Mouse (Mus musculus): Measurements from ENCODE around the gene Cacng2. TPM values are rescaled to one million over a fixed set of nuclear protein-coding genes. Genes with fewer than 3 reads are reported as not detected.

The Cacng2 gene
- total and polyA plus RNA-seq, 2 experiments from 2014 or later: 19.8 to 24.4 TPM

DNA sequence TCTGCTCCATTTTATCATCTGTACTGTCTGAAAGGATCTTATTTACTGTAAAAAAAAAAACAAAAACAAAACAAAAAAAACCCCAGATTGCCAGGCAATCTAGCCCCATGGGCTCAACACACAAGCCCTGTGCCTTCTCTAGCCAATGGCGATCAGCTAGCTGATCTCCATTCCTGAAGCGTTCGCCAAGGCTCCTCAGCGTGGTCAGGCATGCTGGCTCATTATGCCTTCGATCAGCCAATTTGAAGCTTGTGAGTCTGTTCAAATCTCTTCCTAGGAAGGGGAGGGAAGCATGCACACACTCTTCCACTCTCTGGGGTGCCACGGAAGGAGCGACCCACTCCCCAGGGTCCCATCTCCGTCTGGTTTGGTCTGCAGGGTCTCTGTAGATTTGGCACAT, 37.5 kb upstream of the Cacng2 start:
- ATAC-seq (no peak), DNase-seq (ENCODE audit: low spot score) (no peak)
- Histone ChIP-seq H3K4me1 (ENCODE audit: insufficient read depth, low read length) (0 out of 2 replicates have a peak, but pooled peaks cover 4% of the 10 kb centered on the region), H3K4me3 (ENCODE audit: low read length) (no peak overlapping the region), H3K9me3 (ENCODE audit: low read length) (no peaks in the 10 kb centered on the region), H3K9ac (replicated peaks; ENCODE audit: low read length) (no peak overlapping the region), H3K36me3 (ENCODE audit: insufficient read depth, low read length) (no peaks in the 10 kb centered on the region), H3K27me3 (ENCODE audit: insufficient read depth, low read length) (no peaks in the 10 kb centered on the region), H3K27ac (no peak overlapping the region), H3K4me2 (ENCODE audit: low read depth, low read length) (no peak overlapping the region)
- 61% methylated on average over 8 of the region's 8 CpGs for WGBS
- no peak for TF ChIP-seq CTCF (IDR thresholded peaks at IDR 0.05; ENCODE audit: low read depth)

DNA sequence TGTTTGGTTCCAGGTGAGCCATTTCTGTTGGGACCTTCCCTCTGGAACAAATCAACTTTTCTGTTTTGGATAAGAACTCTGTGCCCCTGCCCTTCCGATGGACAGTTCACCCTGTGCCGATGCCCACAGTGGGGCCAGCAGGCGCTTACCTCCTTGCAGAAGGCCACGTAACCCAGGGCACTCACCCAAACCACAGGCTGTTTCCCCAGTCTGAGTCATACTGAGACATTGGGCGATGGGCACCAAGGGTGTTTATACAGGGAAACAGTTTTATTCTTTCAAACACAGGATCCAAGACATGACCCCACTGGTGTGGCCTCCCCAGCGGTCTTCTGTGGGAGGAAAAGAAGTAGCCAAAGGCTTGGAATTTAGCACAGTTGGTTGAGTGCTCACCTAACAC, 35.6 kb upstream of the Cacng2 start:
- Histone ChIP-seq H3K4me1 (ENCODE audit: insufficient read depth, low read length) (0 out of 2 replicates have a peak, but pooled peaks cover 4% of the 10 kb centered on the region), H3K9me3 (ENCODE audit: low read length) (no peaks in the 10 kb centered on the region), H3K4me3 (ENCODE audit: low read length) (no peak overlapping the region), H3K4me2 (ENCODE audit: low read depth, low read length) (no peak overlapping the region), H3K27ac (no peak overlapping the region), H3K36me3 (ENCODE audit: insufficient read depth, low read length) (no peaks in the 10 kb centered on the region), H3K27me3 (ENCODE audit: insufficient read depth, low read length) (no peaks in the 10 kb centered on the region), H3K9ac (replicated peaks; ENCODE audit: low read length) (no peak overlapping the region)
- TF ChIP-seq CTCF (IDR thresholded peaks at IDR 0.05; ENCODE audit: low read depth): no peak
- WGBS: 91% methylated on average over 6 of the region's 6 CpGs
- ATAC-seq: no peak
- DNase-seq (ENCODE audit: low spot score): no peak

GRCm38 (mm10) chr15:78153045-78153775, 33.4 kb upstream of the Cacng2 start:
- Histone ChIP-seq H3K4me1 (ENCODE audit: insufficient read depth, low read length) (0 out of 2 replicates have a peak, but pooled peaks cover 4% of the 10 kb centered on the region), H3K9ac (replicated peaks; ENCODE audit: low read length) (no peak overlapping the region), H3K36me3 (ENCODE audit: insufficient read depth, low read length) (no peaks in the 10 kb centered on the region), H3K27me3 (ENCODE audit: insufficient read depth, low read length) (no peaks in the 10 kb centered on the region), H3K4me2 (ENCODE audit: low read depth, low read length) (no peak overlapping the region), H3K27ac (no peak overlapping the region), H3K9me3 (ENCODE audit: low read length) (no peaks in the 10 kb centered on the region), H3K4me3 (ENCODE audit: low read length) (no peak overlapping the region)
- no peak for ATAC-seq
- WGBS: 39% methylated on average over 11 of the region's 11 CpGs
- no peak for TF ChIP-seq CTCF (IDR thresholded peaks at IDR 0.05; ENCODE audit: low read depth)
- no peak for DNase-seq (ENCODE audit: low spot score)

DNA sequence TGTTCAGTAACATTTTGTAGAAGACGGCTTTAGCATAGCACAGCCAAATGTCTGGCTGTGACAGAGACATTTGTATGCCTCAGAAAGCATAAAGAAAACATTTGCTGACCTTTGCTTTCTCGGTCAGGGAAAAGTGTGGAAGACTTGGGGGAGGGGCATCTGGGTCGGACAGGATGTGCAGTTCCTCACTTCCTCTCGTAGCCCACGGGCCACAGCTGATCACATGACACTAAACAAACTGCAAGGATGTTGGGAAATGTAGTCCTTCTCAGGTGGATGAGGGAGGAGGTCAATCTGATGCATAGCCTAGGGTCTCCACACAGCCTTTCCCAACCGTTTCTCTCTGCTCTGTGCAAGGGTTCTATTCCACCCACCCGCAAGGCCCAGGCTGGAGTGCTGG, 28.7 kb upstream of the Cacng2 start:
- Histone ChIP-seq H3K9ac (replicated peaks; ENCODE audit: low read length) (no peak overlapping the region), H3K4me1 (ENCODE audit: insufficient read depth, low read length) (no peaks in the 10 kb centered on the region), H3K9me3 (ENCODE audit: low read length) (no peaks in the 10 kb centered on the region), H3K4me2 (ENCODE audit: low read depth, low read length) (no peak overlapping the region), H3K36me3 (ENCODE audit: insufficient read depth, low read length) (no peaks in the 10 kb centered on the region), H3K27me3 (ENCODE audit: insufficient read depth, low read length) (no peaks in the 10 kb centered on the region), H3K27ac (no peak overlapping the region), H3K4me3 (ENCODE audit: low read length) (no peak overlapping the region)
- 70% methylated on average over 7 of the region's 7 CpGs for WGBS
- no peak for TF ChIP-seq CTCF (IDR thresholded peaks at IDR 0.05; ENCODE audit: low read depth)
- DNase-seq (ENCODE audit: low spot score) (peak; percentile 40), ATAC-seq (no peak)

GRCm38 (mm10) chr15:78140226-78140625, 20.4 kb upstream of the Cacng2 start:
- Histone ChIP-seq H3K27me3 (ENCODE audit: insufficient read depth, low read length) (no peaks in the 10 kb centered on the region), H3K9me3 (ENCODE audit: low read length) (no peaks in the 10 kb centered on the region), H3K27ac (no peak overlapping the region), H3K4me3 (ENCODE audit: low read length) (no peak overlapping the region), H3K36me3 (ENCODE audit: insufficient read depth, low read length) (no peaks in the 10 kb centered on the region), H3K4me2 (ENCODE audit: low read depth, low read length) (no peak overlapping the region), H3K4me1 (ENCODE audit: insufficient read depth, low read length) (peaks cover 2% of the 10 kb centered on the region; the same call in 1 of the 2 replicates), H3K9ac (replicated peaks; ENCODE audit: low read length) (no peak overlapping the region)
- 39% methylated on average over 8 of the region's 8 CpGs for WGBS
- TF ChIP-seq CTCF (IDR thresholded peaks at IDR 0.05; ENCODE audit: low read depth): no peak
- ATAC-seq (peak; percentile 47; the same call in 1 of the 2 replicates), DNase-seq (ENCODE audit: low spot score) (no peak)

DNA sequence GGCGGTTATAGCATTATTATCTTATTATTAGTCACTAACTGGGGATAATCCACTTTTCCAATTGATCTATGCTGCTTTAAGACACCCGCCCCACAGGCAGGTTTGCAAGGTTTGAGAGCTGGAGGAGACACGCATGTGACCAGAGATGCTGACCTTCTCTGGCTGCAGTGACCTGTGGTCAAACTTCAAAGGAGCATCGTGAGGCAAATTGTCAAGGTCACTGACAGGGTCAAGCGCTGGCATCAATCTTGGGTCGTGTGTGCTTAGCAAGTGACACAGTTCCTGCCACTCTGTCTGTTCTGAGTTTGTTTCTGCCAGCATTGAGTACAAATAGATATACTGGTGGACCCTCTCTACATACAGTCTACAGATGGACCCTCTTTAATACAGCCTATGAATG, 14.8 kb upstream of the Cacng2 start:
- no peak for ATAC-seq

DNA sequence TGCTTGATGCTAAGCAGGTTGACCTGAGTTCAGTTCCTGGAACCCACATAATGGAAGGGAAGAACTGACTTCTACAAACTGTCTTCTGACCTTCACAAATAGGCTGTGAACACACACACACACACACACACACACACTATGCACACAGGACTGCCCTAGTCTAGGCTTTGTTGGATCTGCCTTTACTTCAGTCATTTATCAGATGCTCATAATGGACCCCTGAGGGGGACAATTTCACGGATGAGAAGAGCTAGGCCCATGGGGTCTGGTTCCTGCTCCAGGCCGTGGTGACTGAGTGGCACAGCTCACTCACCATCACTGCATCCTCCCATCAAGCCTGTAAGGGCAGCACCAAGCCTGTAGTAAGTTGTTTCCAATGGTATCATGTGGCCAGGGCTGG, 13.6 kb upstream of the Cacng2 start:
- 19% methylated on average over 2 of the region's 2 CpGs for WGBS
- Histone ChIP-seq H3K9me3 (ENCODE audit: low read length) (no peaks in the 10 kb centered on the region), H3K4me1 (ENCODE audit: insufficient read depth, low read length) (no peaks in the 10 kb centered on the region), H3K4me3 (ENCODE audit: low read length) (no peak overlapping the region), H3K4me2 (ENCODE audit: low read depth, low read length) (no peak overlapping the region), H3K9ac (replicated peaks; ENCODE audit: low read length) (no peak overlapping the region), H3K36me3 (ENCODE audit: insufficient read depth, low read length) (no peaks in the 10 kb centered on the region), H3K27me3 (ENCODE audit: insufficient read depth, low read length) (no peaks in the 10 kb centered on the region), H3K27ac (no peak overlapping the region)
- ATAC-seq (0 out of 2 replicates have a peak, but pooled peaks have one; percentile 15), DNase-seq (ENCODE audit: low spot score) (no peak)
- TF ChIP-seq CTCF (IDR thresholded peaks at IDR 0.05; ENCODE audit: low read depth): no peak

More for the DNA sequence above, 14.8 kb upstream of the Cacng2 start:
- no peak overlapping the region for H3K4me2 ChIP-seq (ENCODE audit: low read depth, low read length)
- no peaks in the 10 kb centered on the region for H3K27me3 ChIP-seq (ENCODE audit: insufficient read depth, low read length)
- no peak overlapping the region for H3K9ac ChIP-seq (replicated peaks; ENCODE audit: low read length)
- no peaks in the 10 kb centered on the region for H3K36me3 ChIP-seq (ENCODE audit: insufficient read depth, low read length)
- no peak for TF ChIP-seq CTCF (IDR thresholded peaks at IDR 0.05; ENCODE audit: low read depth)
- H3K9me3 ChIP-seq (ENCODE audit: low read length): no peaks in the 10 kb centered on the region
- DNase-seq (ENCODE audit: low spot score): no peak
- H3K4me1 ChIP-seq (ENCODE audit: insufficient read depth, low read length): no peaks in the 10 kb centered on the region
- no peak overlapping the region for H3K4me3 ChIP-seq (ENCODE audit: low read length)
- no peak overlapping the region for H3K27ac ChIP-seq
- 28% methylated on average over 6 of the region's 6 CpGs for WGBS

All from hindbrain, postnatal 0 days (tissue).